Mouse (Mus musculus): ENCODE data around the gene Sypl2.

DNA sequence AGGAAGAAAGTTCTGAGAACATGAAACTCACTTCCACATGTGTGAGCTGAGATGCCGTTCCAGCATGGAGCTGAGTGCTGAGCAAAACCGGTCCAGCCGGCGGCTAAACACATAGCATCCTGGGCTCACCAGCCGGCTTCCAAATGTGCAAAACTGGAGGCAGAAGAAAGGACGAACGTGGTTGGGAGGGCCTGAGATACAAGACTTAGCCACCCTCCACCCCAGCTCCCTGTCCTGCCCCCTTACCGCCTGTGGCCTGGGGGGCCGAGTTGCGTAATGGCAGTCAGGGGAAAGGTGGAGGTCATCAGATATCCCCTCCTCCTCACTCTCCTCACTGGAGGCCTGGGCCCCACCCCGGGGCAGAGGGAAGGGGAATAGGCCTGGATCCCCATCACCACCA, 22.0 kb downstream of the Sypl2 start:
- TF ChIP-seq UBTF (IDR thresholded peaks at IDR 0.05; ENCODE audit: borderline replicate concordance, insufficient read depth, low read depth, low read length) (no peak), POLR2A (IDR thresholded peaks at IDR 0.05; ENCODE audit: control insufficient read depth in 1 of 2, insufficient read depth in 1 of 2, low read depth in 1 of 2, low read length in 2 of 2, poor library complexity in 1 of 2) (no peak), USF1 (IDR thresholded peaks at IDR 0.05; ENCODE audit: low read depth, low read length) (no peak), POLR2AphosphoS2 (IDR thresholded peaks at IDR 0.05; ENCODE audit: low read length) (no peak), EP300 (IDR thresholded peaks at IDR 0.05; ENCODE audit: low read depth in 1 of 2, low read length in 2 of 2) (no peak), GABPA (IDR thresholded peaks at IDR 0.05; ENCODE audit: low read depth, low read length) (no peak), RAD21 (IDR thresholded peaks at IDR 0.05; ENCODE audit: low read depth, low read length) (no peak), TCF12 (IDR thresholded peaks at IDR 0.05; ENCODE audit: low read depth, low read length) (no peak), E2F4 (IDR thresholded peaks at IDR 0.05; ENCODE audit: borderline replicate concordance, low read depth, low read length) (no peak)
